Mouse (Mus musculus): Measurements from ENCODE around the gene Ptprn2. TPM values are rescaled to one million over a fixed set of nuclear protein-coding genes. Genes with fewer than 3 reads are reported as not detected.
A peak's percentile ranks its signal among the peaks of the same experiment; 100 is the strongest.

Gene Ptprn2
- total and polyA plus RNA-seq, 2 experiments from 2014 or later: 18.4 to 101 TPM

GRCm38 (mm10) chr12:116594866-116595610, 109.5 kb downstream of the Ptprn2 start:
- no peak for ATAC-seq

GRCm38 (mm10) chr12:116595727-116596126, 110.2 kb downstream of the Ptprn2 start:
- no peaks in the 10 kb centered on the region for H3K36me3 ChIP-seq (ENCODE audit: insufficient read depth, low read length)
- 94% methylated on average over 4 of the region's 4 CpGs for WGBS
- no peak for DNase-seq (ENCODE audit: low spot score)
- H3K9ac ChIP-seq (replicated peaks; ENCODE audit: low read length): no peak overlapping the region
- no peak overlapping the region for H3K4me3 ChIP-seq (ENCODE audit: low read length)
- no peak for TF ChIP-seq CTCF (IDR thresholded peaks at IDR 0.05; ENCODE audit: low read depth)
- H3K27me3 ChIP-seq (ENCODE audit: insufficient read depth, low read length): no peaks in the 10 kb centered on the region
- peaks cover 24% of the 10 kb centered on the region for H3K4me1 ChIP-seq (ENCODE audit: insufficient read depth, low read length)
- no peak overlapping the region for H3K4me2 ChIP-seq (ENCODE audit: low read depth, low read length)
- H3K9me3 ChIP-seq (ENCODE audit: low read length): no peaks in the 10 kb centered on the region
- no peak overlapping the region for H3K27ac ChIP-seq
- no peak for ATAC-seq

More at GRCm38 (mm10) chr12:116594866-116595610, 109.5 kb downstream of the Ptprn2 start:
- no peaks in the 10 kb centered on the region for H3K36me3 ChIP-seq (ENCODE audit: insufficient read depth, low read length)
- TF ChIP-seq CTCF (IDR thresholded peaks at IDR 0.05; ENCODE audit: low read depth): no peak
- DNase-seq (ENCODE audit: low spot score): no peak
- WGBS: 93% methylated on average over 7 of the region's 7 CpGs
- no peaks in the 10 kb centered on the region for H3K9me3 ChIP-seq (ENCODE audit: low read length)
- no peak overlapping the region for H3K4me2 ChIP-seq (ENCODE audit: low read depth, low read length)
- no peak overlapping the region for H3K4me3 ChIP-seq (ENCODE audit: low read length)
- H3K4me1 ChIP-seq (ENCODE audit: insufficient read depth, low read length): peaks cover 21% of the 10 kb centered on the region
- H3K9ac ChIP-seq (replicated peaks; ENCODE audit: low read length): no peak overlapping the region
- no peak overlapping the region for H3K27ac ChIP-seq
- no peaks in the 10 kb centered on the region for H3K27me3 ChIP-seq (ENCODE audit: insufficient read depth, low read length)

GRCm38 (mm10) chr12:116596993-116597392, 111.5 kb downstream of the Ptprn2 start:
- DNase-seq (ENCODE audit: low spot score): no peak
- Histone ChIP-seq H3K4me1 (ENCODE audit: insufficient read depth, low read length) (peaks cover 24% of the 10 kb centered on the region), H3K9me3 (ENCODE audit: low read length) (no peaks in the 10 kb centered on the region), H3K4me3 (ENCODE audit: low read length) (no peak overlapping the region), H3K27me3 (ENCODE audit: insufficient read depth, low read length) (no peaks in the 10 kb centered on the region), H3K9ac (replicated peaks; ENCODE audit: low read length) (no peak overlapping the region), H3K36me3 (ENCODE audit: insufficient read depth, low read length) (no peaks in the 10 kb centered on the region), H3K27ac (no peak overlapping the region), H3K4me2 (ENCODE audit: low read depth, low read length) (no peak overlapping the region)
- 90% methylated on average over 20 of the region's 20 CpGs for WGBS
- ATAC-seq: no peak
- no peak for TF ChIP-seq CTCF (IDR thresholded peaks at IDR 0.05; ENCODE audit: low read depth)

GRCm38 (mm10) chr12:116597670-116598069, 112.2 kb downstream of the Ptprn2 start:
- TF ChIP-seq CTCF (IDR thresholded peaks at IDR 0.05; ENCODE audit: low read depth): no peak
- Histone ChIP-seq H3K4me3 (ENCODE audit: low read length) (no peak overlapping the region), H3K27me3 (ENCODE audit: insufficient read depth, low read length) (no peaks in the 10 kb centered on the region), H3K4me2 (ENCODE audit: low read depth, low read length) (no peak overlapping the region), H3K27ac (peak overlapping the region; percentile 79; the same call in 1 of the 2 replicates), H3K9ac (replicated peaks; ENCODE audit: low read length) (no peak overlapping the region), H3K9me3 (ENCODE audit: low read length) (no peaks in the 10 kb centered on the region), H3K4me1 (ENCODE audit: insufficient read depth, low read length) (peaks cover 24% of the 10 kb centered on the region), H3K36me3 (ENCODE audit: insufficient read depth, low read length) (no peaks in the 10 kb centered on the region)
- 56% methylated on average over 5 of the region's 5 CpGs for WGBS
- ATAC-seq: 0 out of 2 replicates have a peak, but pooled peaks have one; percentile 25
- DNase-seq (ENCODE audit: low spot score): no peak

- no peaks in the 10 kb centered on the region for H3K36me3 ChIP-seq (ENCODE audit: insufficient read depth, low read length)
- no peaks in the 10 kb centered on the region for H3K27me3 ChIP-seq (ENCODE audit: insufficient read depth, low read length)
- 56% methylated on average over 8 of the region's 8 CpGs for WGBS
- peak; percentile 24; the same call in 1 of the 2 replicates for ATAC-seq
- no peak overlapping the region for H3K9ac ChIP-seq (replicated peaks; ENCODE audit: low read length)
- TF ChIP-seq CTCF (IDR thresholded peaks at IDR 0.05; ENCODE audit: low read depth): no peak
- H3K4me2 ChIP-seq (ENCODE audit: low read depth, low read length): no peak overlapping the region
- H3K4me3 ChIP-seq (ENCODE audit: low read length): no peak overlapping the region
- H3K4me1 ChIP-seq (ENCODE audit: insufficient read depth, low read length): peaks cover 24% of the 10 kb centered on the region
- H3K9me3 ChIP-seq (ENCODE audit: low read length): no peaks in the 10 kb centered on the region
- H3K27ac ChIP-seq: peak overlapping the region; percentile 79
- DNase-seq (ENCODE audit: low spot score): peak; percentile 45
These were observed 112.8 kb downstream of the Ptprn2 start for GRCm38 (mm10) chr12:116598123-116599005.

- Histone ChIP-seq H3K36me3 (ENCODE audit: insufficient read depth, low read length) (no peaks in the 10 kb centered on the region), H3K4me2 (ENCODE audit: low read depth, low read length) (no peak overlapping the region)
- 53% methylated on average over 1 of the region's 1 CpGs for WGBS
These were observed 114.0 kb downstream of the Ptprn2 start for GRCm38 (mm10) chr12:116599537-116599936.

More at GRCm38 (mm10) chr12:116599537-116599936, 114.0 kb downstream of the Ptprn2 start:
- H3K27me3 ChIP-seq (ENCODE audit: insufficient read depth, low read length): no peaks in the 10 kb centered on the region
- peak overlapping the region; percentile 79 for H3K27ac ChIP-seq
- no peak overlapping the region for H3K4me3 ChIP-seq (ENCODE audit: low read length)
- no peaks in the 10 kb centered on the region for H3K9me3 ChIP-seq (ENCODE audit: low read length)
- no peak for TF ChIP-seq CTCF (IDR thresholded peaks at IDR 0.05; ENCODE audit: low read depth)
- peak; percentile 88 for DNase-seq (ENCODE audit: low spot score)
- H3K4me1 ChIP-seq (ENCODE audit: insufficient read depth, low read length): peaks cover 24% of the 10 kb centered on the region
- peak; percentile 80 for ATAC-seq
- H3K9ac ChIP-seq (replicated peaks; ENCODE audit: low read length): no peak overlapping the region
